1 mouse cellular context compared by ENCODE assay signal in genomic region chr11:100960540-100960939, GRCm38 (mm10).
TF ChIP-seq lines count a peak whose summit lies in the region.

No protein-coding gene starts in this region.

TF ChIP-seq in MEL, 35 proteins besides CTCF, POLR2A, EP300 and RAD21 (continued from another document):
- TF ChIP-seq TCF12 (IDR thresholded peaks at IDR 0.05; ENCODE audit: low read depth, low read length) (0 out of 2 replicates have a peak, but pooled peaks have one; percentile 32), POLR2AphosphoS2 (IDR thresholded peaks at IDR 0.05; ENCODE audit: low read length) (no peak), MAFK (IDR thresholded peaks at IDR 0.05; ENCODE audit: borderline replicate concordance, low read depth, low read length) (no peak), MXI1 (IDR thresholded peaks at IDR 0.05; ENCODE audit: low read depth, low read length) (peak; percentile 62), USF1 (IDR thresholded peaks at IDR 0.05; ENCODE audit: low read depth, low read length) (0 out of 2 replicates have a peak, but pooled peaks have one; percentile 28), TBP (IDR thresholded peaks at IDR 0.05; ENCODE audit: low read depth, low read length) (0 out of 2 replicates have a peak, but pooled peaks have one; percentile 40)
